Mouse (Mus musculus) activated CD4-positive, CD25-positive, alpha-beta regulatory T cell, adult 4 months (primary cell): ENCODE measurements around the gene Ston1. TPM values are rescaled to one million over a fixed set of nuclear protein-coding genes. Genes with fewer than 3 reads are reported as not detected.

Source experiments
- ATAC-seq: one replicate; pipeline ENCODE4 v1.8.0; 2017
- polyA plus RNA-seq, 2 experiments: library from polyadenylated mRNA; unstranded; fragments of 100-300 nt; shearing (Covaris generic); gene quantifications; one replicate each; pipeline ENCODE4 v1.2.1; 2017

The Ston1 gene
- polyA plus RNA-seq, 2 experiments from 2014 or later: 1.1 to 4.4 TPM

DNA sequence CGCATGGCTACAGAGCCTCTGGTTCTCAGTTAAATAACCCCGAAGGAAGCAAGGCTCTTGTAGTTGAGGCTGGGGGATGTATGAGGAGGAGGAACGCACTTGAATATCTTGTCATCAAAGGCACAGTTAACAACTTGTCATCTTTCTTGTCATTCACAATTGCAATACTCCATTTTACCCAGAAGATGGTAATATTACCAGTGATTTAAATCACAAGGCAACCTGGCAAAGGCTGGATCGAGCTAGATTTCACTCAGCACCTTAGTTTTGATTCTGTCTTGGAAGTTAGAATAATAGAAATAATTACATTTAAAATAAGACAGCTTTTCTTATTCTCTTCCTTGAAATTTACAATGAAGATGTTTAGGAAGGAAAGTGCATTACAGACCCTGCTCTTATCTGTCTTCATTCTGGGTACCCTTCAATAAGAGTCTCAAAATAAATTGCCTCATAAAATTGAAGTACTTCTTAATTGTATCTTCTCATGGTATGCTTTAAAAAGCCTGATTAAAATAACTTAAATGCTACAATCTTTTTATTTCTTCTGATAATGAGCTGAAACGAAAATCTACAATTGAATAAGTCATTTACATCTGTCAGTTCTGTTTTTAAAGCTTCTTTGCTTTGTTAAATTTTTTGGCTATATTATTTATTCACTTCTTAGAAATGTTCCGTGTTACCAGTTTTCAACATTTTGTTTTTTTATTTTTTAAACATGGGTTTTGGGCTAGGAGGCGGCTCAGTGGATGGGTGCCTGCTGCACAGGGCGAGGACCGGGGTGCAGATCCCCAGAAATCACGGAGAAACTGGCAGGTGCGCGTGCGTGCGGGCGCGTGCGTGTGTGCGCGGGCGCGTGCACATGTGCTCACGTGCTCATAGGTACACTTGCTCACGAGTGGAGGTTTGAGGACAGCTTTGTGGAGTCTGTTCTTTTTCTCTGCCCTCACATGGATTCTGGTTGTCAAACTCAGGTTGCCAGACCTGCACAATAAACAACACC, 78.1 kb downstream of the Ston1 start:
- ATAC-seq: no peak

DNA sequence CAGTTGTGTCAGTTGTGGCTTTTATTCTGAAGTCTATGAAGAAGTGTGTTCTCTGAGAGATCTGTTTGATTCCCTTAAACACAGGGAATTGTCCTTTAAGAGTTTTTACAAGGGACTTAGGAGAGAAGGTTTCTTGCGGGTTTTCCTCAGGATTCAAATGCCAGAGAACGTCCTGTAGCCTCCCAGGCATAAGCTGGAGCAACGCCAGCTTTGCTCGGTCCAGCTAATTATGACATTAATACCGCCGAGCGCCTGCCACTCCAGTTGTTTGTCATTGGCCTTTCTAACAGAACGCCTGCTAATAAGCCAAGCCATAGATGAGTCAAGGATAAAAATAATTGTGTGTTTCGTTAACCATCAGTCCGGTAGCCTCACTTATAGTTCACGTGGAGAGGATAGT, 90.7 kb downstream of the Ston1 start:
- no peak for ATAC-seq

DNA sequence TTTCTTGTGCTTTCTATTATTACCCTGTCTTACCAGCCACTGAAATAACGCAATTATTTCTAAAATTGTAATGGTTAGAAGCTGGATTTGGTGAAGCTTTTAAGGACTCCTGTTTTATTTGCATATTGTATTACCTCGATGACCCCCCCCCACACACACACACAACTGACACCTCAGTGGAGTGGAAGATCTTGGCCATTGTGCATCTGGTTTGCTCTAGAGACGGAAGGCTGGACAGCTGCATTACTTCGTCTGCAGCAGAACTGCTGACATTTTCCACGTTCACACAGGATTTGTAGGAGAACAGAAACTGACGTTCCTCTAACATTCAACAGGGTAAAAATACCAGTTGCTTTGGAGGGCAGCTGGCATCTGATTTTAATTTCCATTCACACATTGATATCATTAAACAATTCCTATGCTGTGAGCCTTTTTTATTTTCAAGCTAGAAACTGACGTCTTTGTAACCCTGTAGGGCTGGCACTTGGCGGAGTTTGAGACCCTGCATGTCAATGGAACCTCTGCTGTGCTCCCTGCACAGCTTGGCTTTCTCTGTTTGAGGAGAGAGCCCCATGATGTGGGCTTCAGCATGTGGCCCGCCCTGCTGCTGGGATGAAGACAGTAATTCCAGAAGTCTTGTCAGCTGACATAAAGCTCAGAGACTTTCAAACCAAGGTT, 99.3 kb downstream of the Ston1 start:
- ATAC-seq: no peak

DNA sequence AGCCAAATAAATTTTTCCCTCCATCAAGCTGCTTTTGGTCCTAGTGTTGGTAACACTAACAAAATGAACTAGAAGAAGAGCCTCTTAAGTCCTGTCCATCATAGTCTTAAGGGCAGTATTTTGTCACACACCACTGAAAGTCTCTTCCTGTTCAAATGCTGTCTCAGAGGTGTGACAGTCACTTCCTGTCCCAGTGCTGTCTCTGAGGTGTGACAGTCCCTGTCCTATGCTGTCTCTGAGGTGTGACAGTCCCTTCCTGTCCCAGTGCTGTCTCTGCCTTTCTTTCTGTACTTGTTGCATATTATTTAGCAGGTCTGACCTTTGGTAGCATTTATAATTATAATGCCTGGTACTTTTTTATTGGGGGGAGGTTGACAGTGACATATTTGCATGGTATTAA, 103.4 kb downstream of the Ston1 start:
- ATAC-seq: peak; percentile 63

DNA sequence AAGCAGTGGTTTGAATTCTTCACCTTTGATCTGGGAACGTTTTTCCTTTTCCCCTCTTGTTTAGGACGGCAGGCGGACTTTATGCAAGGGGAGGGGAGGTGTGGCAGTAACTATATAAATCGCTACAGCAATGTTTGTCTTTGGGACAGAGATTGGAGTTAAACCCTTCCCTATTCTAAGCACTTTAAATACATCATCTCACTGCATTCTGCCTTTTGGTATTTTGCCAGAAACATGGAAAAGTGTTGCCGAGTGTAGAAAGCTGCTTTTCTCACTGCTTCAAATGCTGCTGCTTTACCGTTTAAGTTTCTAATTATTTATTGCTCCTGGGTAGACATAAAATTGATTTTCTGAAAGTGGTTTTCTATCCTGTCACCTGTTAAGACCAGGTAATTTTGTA, 104.9 kb downstream of the Ston1 start:
- no peak for ATAC-seq

DNA sequence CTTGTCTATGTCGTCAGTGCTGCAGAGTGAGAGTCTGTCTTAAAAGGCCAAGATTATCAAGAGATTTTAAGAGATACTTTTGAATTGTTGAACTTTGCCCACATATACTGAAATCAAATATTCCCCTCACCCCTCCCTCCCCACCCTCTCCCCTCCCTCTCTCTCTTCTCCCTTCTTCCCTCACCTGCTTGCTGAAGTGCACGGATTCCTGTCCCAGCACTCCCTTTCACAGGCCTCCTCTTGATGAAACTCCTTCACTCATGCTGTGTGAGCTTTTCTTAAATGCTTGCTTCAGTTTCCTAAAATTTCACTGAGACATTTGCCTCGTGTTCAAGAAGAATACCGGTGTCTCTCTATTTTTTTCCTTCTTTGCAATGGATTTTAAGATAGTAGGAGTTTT, 105.6 kb downstream of the Ston1 start:
- ATAC-seq: no peak

DNA sequence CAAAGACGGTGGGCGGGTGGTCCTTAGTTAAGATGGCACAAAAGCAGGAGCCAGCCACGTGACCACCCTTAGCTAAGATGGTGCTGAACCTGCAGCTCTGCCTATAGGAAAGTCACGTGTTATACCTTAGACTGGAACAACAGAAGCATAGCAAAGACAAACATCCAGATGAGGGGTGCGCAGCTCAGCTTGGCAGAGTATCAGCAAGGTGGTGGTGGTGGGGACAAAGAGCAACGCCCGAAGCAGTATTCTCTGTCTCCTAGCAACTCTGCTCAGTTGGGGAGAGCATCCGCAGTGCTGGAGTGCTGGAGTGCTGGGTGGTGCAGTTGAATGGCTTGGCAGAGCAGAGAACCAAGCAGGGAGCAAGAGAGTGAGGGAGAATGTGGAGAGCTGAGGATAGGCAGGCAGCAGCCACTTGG, 108.8 kb downstream of the Ston1 start:
- no peak for ATAC-seq

Other genes starting within 250 kb of the Ston1 start
- 10 to 100 TPM; 34.0 to 36.1 TPM for gene Foxn2, start 157.0 kb upstream of the Ston1 start, polyA plus RNA-seq
- gene Ppp1r21, start 67.6 kb upstream of the Ston1 start, polyA plus RNA-seq: 10 to 100 TPM; 21.8 to 34.3 TPM
- under 1 TPM in 1 of 2 experiments, not detected in 1; 0.61 TPM for gene Gtf2a1l, start 71.0 kb downstream of the Ston1 start, polyA plus RNA-seq
- not detected for gene Lhcgr, start 194.3 kb downstream of the Ston1 start, polyA plus RNA-seq